ENCODE assay signal across 8 mouse cellular contexts in genomic region chr6:86157253-86158234, GRCm38 (mm10). TPM values are rescaled to one million over a fixed set of nuclear protein-coding genes. Genes with fewer than 3 reads are reported as not detected.
DNase-seq lines count a peak whose midpoint lies in the region; ATAC-seq and TF ChIP-seq lines count a peak whose summit lies in the region.

No protein-coding gene starts in this region.

- H3K27me3 ChIP-seq in kidney, embryonic 15.5 days: no peaks in the 10 kb centered on the region; the same call in 1 of the 2 replicates
- no peaks in the 10 kb centered on the region for H3K27me3 ChIP-seq in heart, embryonic 16.5 days (ENCODE audit: control insufficient read depth, insufficient read depth, low read length)
- no peaks in the 10 kb centered on the region for H3K27me3 ChIP-seq in lung, postnatal 0 days (replicated peaks; ENCODE audit: insufficient read depth, low read length)

- TF ChIP-seq EP300 in lung, postnatal 0 days (IDR thresholded peaks at IDR 0.05): no peak

- DNase-seq in kidney, adult 11 months: peak; percentile 15
- DNase-seq in NIH3T3 (ENCODE audit: low read depth): peak; percentile 45
- DNase-seq in lung, postnatal 0 days (ENCODE audit: low spot score): peak; percentile 85
- DNase-seq in frontal cortex, adult 2 months (ENCODE audit: extremely low spot score in 1 of 2, low spot score in 1 of 2): no peak

- H3K27ac ChIP-seq in kidney, embryonic 15.5 days: no peak overlapping the region
- no peak overlapping the region for H3K27ac ChIP-seq in heart, embryonic 16.5 days (ENCODE audit: low read length)
- H3K27ac ChIP-seq in lung, postnatal 0 days (ENCODE audit: low read length): no peak overlapping the region

- H3K4me3 ChIP-seq in kidney, embryonic 15.5 days (replicated peaks): no peak overlapping the region
- H3K4me3 ChIP-seq in heart, embryonic 16.5 days (ENCODE audit: low read length): no peak overlapping the region
- no peak overlapping the region for H3K4me3 ChIP-seq in lung, postnatal 0 days (ENCODE audit: low read depth, low read length)

- TF ChIP-seq CTCF in lung, postnatal 0 days (IDR thresholded peaks at IDR 0.05): peak; percentile 32

- peaks cover 6% of the 10 kb centered on the region; the same call in 1 of the 2 replicates for H3K4me1 ChIP-seq in kidney, embryonic 15.5 days
- H3K4me1 ChIP-seq in heart, embryonic 16.5 days (ENCODE audit: control insufficient read depth, insufficient read depth, low read length): 0 out of 2 replicates have a peak, but pooled peaks cover 2% of the 10 kb centered on the region
- no peaks in the 10 kb centered on the region for H3K4me1 ChIP-seq in lung, postnatal 0 days (ENCODE audit: insufficient read depth, low read depth, low read length)

- H3K9ac ChIP-seq in kidney, embryonic 15.5 days: no peak overlapping the region
- no peak overlapping the region for H3K9ac ChIP-seq in heart, embryonic 16.5 days (ENCODE audit: low read length)
- H3K9ac ChIP-seq in lung, postnatal 0 days (replicated peaks; ENCODE audit: low read depth): no peak overlapping the region

- no peaks in the 10 kb centered on the region for H3K9me3 ChIP-seq in kidney, embryonic 15.5 days (replicated peaks)
- H3K9me3 ChIP-seq in heart, embryonic 16.5 days (replicated peaks; ENCODE audit: control insufficient read depth, low read length): no peaks in the 10 kb centered on the region
- H3K9me3 ChIP-seq in lung, postnatal 0 days (ENCODE audit: low read length): no peaks in the 10 kb centered on the region

- H3K36me3 ChIP-seq in kidney, embryonic 15.5 days: no peaks in the 10 kb centered on the region
- no peaks in the 10 kb centered on the region for H3K36me3 ChIP-seq in heart, embryonic 16.5 days (ENCODE audit: control insufficient read depth, insufficient read depth)
- no peaks in the 10 kb centered on the region for H3K36me3 ChIP-seq in lung, postnatal 0 days (ENCODE audit: insufficient read depth, low read length)

- no peak for ATAC-seq in kidney, embryonic 15.5 days (replicated peaks; ENCODE audit: low FRiP score)
- ATAC-seq in heart, embryonic 16.5 days (replicated peaks; ENCODE audit: extremely low read depth, insufficient read depth, low FRiP score): peak; percentile 76
- peak; percentile 93 for ATAC-seq in lung, postnatal 0 days
- no peak for ATAC-seq in frontal cortex, adult (ENCODE audit: low TSS enrichment)
- ATAC-seq in megakaryocyte-erythroid progenitor cell, adult 5-6 weeks (replicated peaks; ENCODE audit: low FRiP score, low TSS enrichment, poor library complexity, severe bottlenecking): no peak

- no peak overlapping the region for H3K4me2 ChIP-seq in kidney, embryonic 15.5 days
- no peak overlapping the region for H3K4me2 ChIP-seq in heart, embryonic 16.5 days (ENCODE audit: low read depth, low read length)
- H3K4me2 ChIP-seq in lung, postnatal 0 days (replicated peaks; ENCODE audit: low read depth, low read length): no peak overlapping the region; the same call in 1 of the 2 replicates

- WGBS in kidney, embryonic 15.5 days: 69% methylated on average over 17 of the region's 17 CpGs
- 55% methylated on average over 17 of the region's 17 CpGs for WGBS in heart, embryonic 16.5 days
- whole genome bisulfite sequencing in lung, postnatal 0 days: 44% methylated on average over 17 of the region's 17 CpGs

RNA-seq across cellular contexts. Expression of gene Tgfa, which starts 37.5 kb away (rescaled TPM):
- polyA plus RNA-seq in kidney, embryonic 15.5 days (2015; fragmentation: Nextera tagmentation; extraction: Ambion mirVana): 7.2 and 8.7 TPM in 2 replicates
- 2.5 and 2.7 TPM in 2 replicates for polyA plus RNA-seq in heart, embryonic 16.5 days (2015; fragmentation: Nextera tagmentation; extraction: Ambion mirVana)
- polyA plus RNA-seq in lung, postnatal 0 days (2015; fragmentation: Nextera tagmentation; extraction: Ambion mirVana): 1.9 and 2.3 TPM in 2 replicates
- 19.4 and 20.2 TPM in 2 replicates for polyA plus RNA-seq in frontal cortex, adult 2 months (2012; rRNA removed)
- 0.81 and 3.9 TPM in 2 replicates for total RNA-seq in megakaryocyte-erythroid progenitor cell, adult 5-6 weeks (2014; fragmentation: Nextera tagmentation)
- 0.38 and 2.3 TPM in 2 replicates for total RNA-seq in megakaryocyte-erythroid progenitor cell, adult 5-6 weeks (2017)

Comparison
In these comparisons a context has a peak if more than half of its experiments do, and no peak if none do; other contexts are left out.
1. DNase-seq: peak in kidney, adult 11 months (single experiment), NIH3T3 (single experiment) and lung, postnatal 0 days (single experiment); none in frontal cortex, adult 2 months (0 of 2).
2. ATAC-seq: peak in heart, embryonic 16.5 days (single experiment) and lung, postnatal 0 days (single experiment); none in kidney, embryonic 15.5 days (single experiment), frontal cortex, adult (single experiment) and megakaryocyte-erythroid progenitor cell, adult 5-6 weeks (single experiment).